Mouse (Mus musculus): ENCODE data around the gene Krt14. TPM values are rescaled to one million over a fixed set of nuclear protein-coding genes. Genes with fewer than 3 reads are reported as not detected.

The Krt14 gene
- total and polyA plus RNA-seq, 3 experiments: 0.31 to 0.47 TPM; not detected in 1

DNA sequence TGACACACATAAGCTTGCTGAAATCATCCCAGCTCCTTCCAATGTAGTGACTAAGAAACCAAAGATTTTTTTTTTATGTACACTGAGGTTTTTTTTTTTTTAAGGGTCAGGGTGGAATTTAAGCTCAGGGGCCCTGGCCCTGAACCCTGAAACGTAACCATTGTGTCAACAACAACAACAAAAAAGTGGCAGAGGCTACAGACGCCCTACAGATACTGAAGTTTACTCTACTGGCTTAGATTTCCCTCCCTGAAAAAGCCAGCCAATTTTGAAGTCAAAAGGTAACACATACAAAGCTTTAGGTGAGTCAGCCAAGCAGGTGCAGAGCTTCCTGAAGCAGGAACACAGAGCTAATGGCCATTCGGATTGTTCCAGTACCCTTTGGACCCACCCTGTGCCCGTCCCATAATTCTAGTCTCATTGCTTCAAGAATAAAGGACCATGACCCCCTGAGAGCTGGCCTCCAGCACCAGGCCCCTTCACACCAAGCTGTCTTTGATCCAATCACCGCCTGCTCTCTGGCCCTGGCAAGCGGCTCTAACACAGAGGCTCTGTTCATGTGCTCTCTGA is 49.4 kb downstream of the Krt14 start:
- Histone ChIP-seq H3K79me2 (replicated peaks; ENCODE audit: control insufficient read depth, insufficient read depth, low read length) (no peaks in the 10 kb centered on the region), H3K9ac (ENCODE audit: low read depth, low read length) (no peak overlapping the region), H3K4me3 (no peak overlapping the region), H3K27ac (no peak overlapping the region), H3K4me1 (ENCODE audit: control insufficient read depth, insufficient read depth, low read length) (peaks cover 3% of the 10 kb centered on the region), H3K36me3 (ENCODE audit: control insufficient read depth, insufficient read depth, low read length) (no peaks in the 10 kb centered on the region), H3K27me3 (ENCODE audit: control insufficient read depth, insufficient read depth, low read length) (no peaks in the 10 kb centered on the region)
- intact Hi-C loops (cut with DNase I): no loop called here
- WGBS: 91% methylated on average over 6 of the region's 6 CpGs
- TF ChIP-seq CTCF (IDR thresholded peaks at IDR 0.05) (no peak), EP300 (IDR thresholded peaks at IDR 0.05; ENCODE audit: insufficient read depth, low read depth, low read length) (no peak), POLR2A (IDR thresholded peaks at IDR 0.05; ENCODE audit: insufficient read depth, low read depth, low read length) (no peak)
- no peak for DNase-seq

DNA sequence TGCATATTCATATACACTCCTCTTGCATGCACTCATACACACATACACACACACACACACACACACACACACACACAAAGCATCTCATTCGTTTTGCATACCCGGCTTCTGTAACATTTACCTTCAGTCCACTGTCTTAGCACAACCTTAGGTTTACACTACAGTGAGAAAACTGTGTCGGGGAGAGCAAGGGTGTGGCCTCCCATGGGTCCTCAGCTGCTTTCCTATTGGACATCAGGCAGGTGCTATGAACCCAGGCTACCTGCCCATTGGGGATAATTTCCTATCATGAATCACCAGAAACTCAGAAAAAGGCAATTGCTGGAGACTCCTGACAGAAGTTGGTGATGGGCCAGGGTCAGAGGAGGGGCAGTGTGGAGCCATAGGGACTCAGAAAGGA is 50.0 kb downstream of the Krt14 start:
- Histone ChIP-seq H3K9ac (ENCODE audit: low read depth, low read length) (no peak overlapping the region), H3K27me3 (ENCODE audit: control insufficient read depth, insufficient read depth, low read length) (no peaks in the 10 kb centered on the region), H3K27ac (no peak overlapping the region), H3K36me3 (ENCODE audit: control insufficient read depth, insufficient read depth, low read length) (no peaks in the 10 kb centered on the region), H3K4me3 (no peak overlapping the region), H3K4me1 (ENCODE audit: control insufficient read depth, insufficient read depth, low read length) (peaks cover 3% of the 10 kb centered on the region), H3K79me2 (replicated peaks; ENCODE audit: control insufficient read depth, insufficient read depth, low read length) (no peaks in the 10 kb centered on the region)
- intact Hi-C loops (cut with DNase I): no loop called here
- TF ChIP-seq EP300 (IDR thresholded peaks at IDR 0.05; ENCODE audit: insufficient read depth, low read depth, low read length): no peak
- no peak for TF ChIP-seq POLR2A (IDR thresholded peaks at IDR 0.05; ENCODE audit: insufficient read depth, low read depth, low read length)
- no peak for TF ChIP-seq CTCF (IDR thresholded peaks at IDR 0.05)
- WGBS: 65% methylated on average over 3 of the region's 3 CpGs
- no peak for DNase-seq

DNA sequence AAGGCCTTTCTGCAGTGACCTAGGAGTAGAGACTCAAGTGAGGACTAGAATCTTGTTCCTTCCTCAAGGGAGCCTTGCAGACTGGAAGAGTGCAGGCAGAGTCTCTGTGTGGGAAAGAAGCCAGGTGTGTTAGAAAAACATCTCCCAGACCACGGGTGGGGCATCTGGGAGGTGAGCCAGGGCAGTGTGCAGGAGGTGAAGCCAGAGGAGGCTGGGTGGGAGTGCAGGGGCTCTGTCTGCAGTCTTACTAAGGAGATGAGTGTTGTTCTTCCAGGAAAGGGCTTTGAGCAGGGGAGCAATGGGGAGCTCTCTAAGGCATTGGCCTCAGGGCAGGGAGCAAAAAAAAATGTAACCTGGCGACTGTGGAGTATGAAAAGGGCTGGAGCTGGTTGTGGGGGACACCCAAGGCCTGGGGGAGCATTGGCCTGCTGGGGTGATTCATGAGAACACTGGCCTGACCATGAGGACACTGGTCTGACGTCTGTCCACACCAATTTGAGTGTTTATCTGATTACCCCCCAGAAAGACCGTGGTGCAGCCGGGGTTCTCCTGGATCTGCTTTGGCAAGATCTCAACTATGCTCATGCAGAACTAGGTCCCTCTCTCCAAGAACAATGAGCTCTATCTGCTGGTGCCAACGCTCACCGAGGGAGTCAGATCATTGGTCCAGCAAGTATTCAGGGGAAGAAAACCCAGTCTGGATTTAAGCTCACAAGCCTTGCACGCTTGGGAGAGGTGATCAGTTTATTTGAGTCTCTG is 51.7 kb downstream of the Krt14 start:
- DNase-seq: peak in 1 of 2 experiments; percentile 28

More for the DNA sequence above, 51.7 kb downstream of the Krt14 start:
- peaks cover 3% of the 10 kb centered on the region for H3K4me1 ChIP-seq (ENCODE audit: control insufficient read depth, insufficient read depth, low read length)
- no peaks in the 10 kb centered on the region for H3K36me3 ChIP-seq (ENCODE audit: control insufficient read depth, insufficient read depth, low read length)
- intact Hi-C loops (cut with DNase I): no loop called here
- H3K27me3 ChIP-seq (ENCODE audit: control insufficient read depth, insufficient read depth, low read length): no peaks in the 10 kb centered on the region
- 20% methylated on average over 8 of the region's 8 CpGs for WGBS
- no peak overlapping the region for H3K4me3 ChIP-seq
- no peak for TF ChIP-seq CTCF (IDR thresholded peaks at IDR 0.05)
- no peak for TF ChIP-seq POLR2A (IDR thresholded peaks at IDR 0.05; ENCODE audit: insufficient read depth, low read depth, low read length)
- TF ChIP-seq EP300 (IDR thresholded peaks at IDR 0.05; ENCODE audit: insufficient read depth, low read depth, low read length): no peak
- no peak overlapping the region for H3K9ac ChIP-seq (ENCODE audit: low read depth, low read length)
- H3K79me2 ChIP-seq (replicated peaks; ENCODE audit: control insufficient read depth, insufficient read depth, low read length): no peaks in the 10 kb centered on the region
- no peak overlapping the region for H3K27ac ChIP-seq

Other genes with a start within 250 kb of the Krt14 start
- not detected for gene Krtap29-1, start 228.5 kb downstream of the Krt14 start, total RNA-seq (2021)
- gene Krtap29-1, start 228.5 kb downstream of the Krt14 start, polyA plus RNA-seq (2012; rRNA removed): not detected in 2 replicates
- not detected for gene Krtap16-1, start 221.0 kb downstream of the Krt14 start, total RNA-seq (2021)
- gene Krtap16-1, start 221.0 kb downstream of the Krt14 start, polyA plus RNA-seq (2012; rRNA removed): not detected in 2 replicates
- gene Krtap17-1, start 213.6 kb downstream of the Krt14 start, total RNA-seq (2021): not detected
- gene Krtap17-1, start 213.6 kb downstream of the Krt14 start, polyA plus RNA-seq (2012; rRNA removed): not detected in 2 replicates
- not detected for gene Krt33a, start 191.3 kb downstream of the Krt14 start, total RNA-seq (2021)
- not detected in 2 replicates for gene Krt33a, start 191.3 kb downstream of the Krt14 start, polyA plus RNA-seq (2012; rRNA removed)
- gene Krt33b, start 177.7 kb downstream of the Krt14 start, total RNA-seq (2021): not detected
- gene Krt33b, start 177.7 kb downstream of the Krt14 start, polyA plus RNA-seq (2012; rRNA removed): not detected in 2 replicates
- gene Krt34, start 166.0 kb downstream of the Krt14 start, total RNA-seq (2021): not detected
- gene Krt34, start 166.0 kb downstream of the Krt14 start, polyA plus RNA-seq (2012; rRNA removed): not detected in 2 replicates
- not detected for gene Krt31, start 157.0 kb downstream of the Krt14 start, total RNA-seq (2021)
- gene Krt31, start 157.0 kb downstream of the Krt14 start, polyA plus RNA-seq (2012; rRNA removed): 0.08 TPM in 1 of 2 replicates, not detected in the other
- gene Krt32, start 119.3 kb downstream of the Krt14 start, total RNA-seq (2021): not detected
- gene Krt32, start 119.3 kb downstream of the Krt14 start, polyA plus RNA-seq (2012; rRNA removed): not detected in 2 replicates
- gene Krt35, start 111.3 kb downstream of the Krt14 start, total RNA-seq (2021): not detected
- not detected in 2 replicates for gene Krt35, start 111.3 kb downstream of the Krt14 start, polyA plus RNA-seq (2012; rRNA removed)
- not detected for gene Krt36, start 101.9 kb downstream of the Krt14 start, total RNA-seq (2021)
- gene Krt36, start 101.9 kb downstream of the Krt14 start, polyA plus RNA-seq (2012; rRNA removed): 0.15 TPM in 1 of 2 replicates, not detected in the other
- gene Krt13, start 86.0 kb downstream of the Krt14 start, total RNA-seq (2021): not detected
- gene Krt13, start 86.0 kb downstream of the Krt14 start, polyA plus RNA-seq (2012; rRNA removed): not detected in 2 replicates
- gene Krt15, start 71.6 kb downstream of the Krt14 start, total RNA-seq (2021): under 1 TPM in 1 of 2 experiments, not detected in 1; 0.23 TPM
- 0.26 and 5.0 TPM in 2 replicates for gene Krt15, start 71.6 kb downstream of the Krt14 start, polyA plus RNA-seq (2012; rRNA removed)
- gene Krt19, start 58.9 kb downstream of the Krt14 start, total RNA-seq (2021): 1 to 10 TPM; 6.9 to 8.5 TPM
- 8.0 and 27.0 TPM in 2 replicates for gene Krt19, start 58.9 kb downstream of the Krt14 start, polyA plus RNA-seq (2012; rRNA removed)
- not detected for gene Krt9, start 14.3 kb downstream of the Krt14 start, total RNA-seq (2021)
- gene Krt9, start 14.3 kb downstream of the Krt14 start, polyA plus RNA-seq (2012; rRNA removed): not detected in 2 replicates
- not detected for gene Krt16, start 41.4 kb upstream of the Krt14 start, total RNA-seq (2021)
- gene Krt16, start 41.4 kb upstream of the Krt14 start, polyA plus RNA-seq (2012; rRNA removed): not detected in 2 replicates
- not detected for gene Krt17, start 53.5 kb upstream of the Krt14 start, total RNA-seq (2021)
- 0.61 TPM in 1 of 2 replicates, not detected in the other for gene Krt17, start 53.5 kb upstream of the Krt14 start, polyA plus RNA-seq (2012; rRNA removed)
- gene Krt42, start 62.3 kb upstream of the Krt14 start, total RNA-seq (2021): not detected
- gene Krt42, start 62.3 kb upstream of the Krt14 start, polyA plus RNA-seq (2012; rRNA removed): not detected in 2 replicates
- 1,000 to 10,000 TPM; 1,735 to 2,054 TPM for gene Eif1, start 112.3 kb upstream of the Krt14 start, total RNA-seq (2021)
- gene Eif1, start 112.3 kb upstream of the Krt14 start, polyA plus RNA-seq (2012; rRNA removed): 195 and 341 TPM in 2 replicates
- not detected for gene Gast, start 126.9 kb upstream of the Krt14 start, total RNA-seq (2021)
- gene Gast, start 126.9 kb upstream of the Krt14 start, polyA plus RNA-seq (2012; rRNA removed): not detected in 2 replicates
- 1 to 10 TPM; 1.3 to 1.5 TPM for gene Hap1, start 148.6 kb upstream of the Krt14 start, total RNA-seq (2021)
- gene Hap1, start 148.6 kb upstream of the Krt14 start, polyA plus RNA-seq (2012; rRNA removed): 0.97 and 1.4 TPM in 2 replicates
- gene Jup, start 190.2 kb upstream of the Krt14 start, total RNA-seq (2021): 100 to 1,000 TPM; 234 to 237 TPM
- gene Jup, start 190.2 kb upstream of the Krt14 start, polyA plus RNA-seq (2012; rRNA removed): 317 and 318 TPM in 2 replicates
- 10 to 100 TPM; 13.4 to 16.8 TPM for gene P3h4, start 207.3 kb upstream of the Krt14 start, total RNA-seq (2021)
- 29.7 and 35.6 TPM in 2 replicates for gene P3h4, start 207.3 kb upstream of the Krt14 start, polyA plus RNA-seq (2012; rRNA removed)
- 1 to 10 TPM; 7.4 to 7.5 TPM for gene Fkbp10, start 208.1 kb upstream of the Krt14 start, total RNA-seq (2021)
- gene Fkbp10, start 208.1 kb upstream of the Krt14 start, polyA plus RNA-seq (2012; rRNA removed): 24.8 and 35.6 TPM in 2 replicates
- 10 to 100 TPM; 23.5 to 24.1 TPM for gene Nt5c3b, start 234.3 kb upstream of the Krt14 start, total RNA-seq (2021)
- gene Nt5c3b, start 234.3 kb upstream of the Krt14 start, polyA plus RNA-seq (2012; rRNA removed): 44.0 and 63.3 TPM in 2 replicates
- gene Klhl10, start 234.4 kb upstream of the Krt14 start, total RNA-seq (2021): 1 to 10 TPM in 1 of 2 experiments, under 1 TPM in 1; 0.50 to 1.0 TPM
- gene Klhl10, start 234.4 kb upstream of the Krt14 start, polyA plus RNA-seq (2012; rRNA removed): 0.86 and 1.8 TPM in 2 replicates

Data from heart, adult 2 months (tissue).